ENCODE assay signal across 31 mouse cellular contexts in the genomic region with DNA sequence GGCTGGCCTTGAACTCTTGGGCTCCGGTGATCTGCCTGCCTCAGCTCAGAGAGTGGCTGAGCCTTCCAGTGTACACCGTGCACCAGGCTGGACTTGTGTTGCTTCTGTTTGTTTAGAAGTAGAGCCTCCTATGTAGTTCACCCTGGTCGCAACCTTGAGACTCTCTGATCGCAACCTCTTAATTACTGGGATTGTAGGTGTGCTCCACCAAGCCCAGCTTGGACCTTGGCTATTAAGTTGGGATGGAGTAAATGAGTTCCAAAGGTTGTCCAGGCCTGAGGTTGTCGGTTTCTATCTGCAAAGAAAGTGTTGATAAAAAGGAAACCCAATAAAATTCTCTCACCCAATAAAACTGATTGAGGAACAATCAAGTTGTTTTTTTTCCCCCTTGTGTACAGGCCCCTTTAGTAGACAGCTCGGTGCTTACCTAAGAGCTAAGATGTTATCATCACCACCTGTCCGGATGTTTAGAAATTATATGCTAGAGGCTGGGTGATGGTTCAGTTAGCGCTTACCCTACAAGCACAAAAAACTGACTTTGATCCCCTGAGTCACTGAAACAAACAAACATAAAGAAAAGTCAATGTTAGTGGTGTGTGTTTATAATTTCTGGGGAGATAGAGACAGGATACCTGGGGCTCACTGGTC. TPM values are rescaled to one million over a fixed set of nuclear protein-coding genes. Genes with fewer than 3 reads are reported as not detected.
A peak's percentile ranks its signal among the peaks of the same experiment; 100 is the strongest.
DNase-seq lines count a peak whose midpoint lies in the region; ATAC-seq and TF ChIP-seq lines count a peak whose summit lies in the region.
"Had no signal": no experiment of that assay in that cellular context is flagged by ENCODE, and none has a peak within 500 bp of the region (broad histone marks: within the 10 kb centered on the region; RNA-seq: fewer than 3 reads in every experiment).

No protein-coding gene starts in this region.

- H3K4me2 ChIP-seq in intestine, embryonic 15.5 days (replicated peaks), result no peak overlapping the region
- no peak overlapping the region for H3K4me2 ChIP-seq in stomach, postnatal 0 days (replicated peaks; ENCODE audit: low read depth)
- H3K4me2 ChIP-seq: embryonic facial prominence, embryonic 12.5 days; heart, embryonic 11.5 days; hindbrain, embryonic 15.5 days; kidney, embryonic 15.5 days; limb, embryonic 12.5 days; liver, embryonic 15.5 days; lung, embryonic 14.5 days; midbrain, embryonic 15.5 days had no signal

- no peak for DNase-seq in thymus, adult 2 months
- DNase-seq in thymus, postnatal 36 days, result no peak
- peak; percentile 37 for DNase-seq in T-cell, adult 2 months (ENCODE audit: low spot score)
- DNase-seq in cerebellum, adult 9-10 months, result no peak
- no peak for DNase-seq in stomach, postnatal 0 days (ENCODE audit: low spot score)
- DNase-seq: adrenal gland, postnatal 14 days; cerebellum, adult 11 months; cerebellum, adult 9-11 months; embryo, embryonic 11 days; gastrocnemius, adult 2 months; gastrocnemius, postnatal 36 days; heart, adult 18-20 months; heart, postnatal 10 days; kidney, adult 18-20 months; kidney, postnatal 25 days; layer of hippocampus, postnatal 36 days; lung, embryonic 14.5 days; right cerebral cortex, postnatal 25 days had no signal

- no peak overlapping the region for H3K9ac ChIP-seq in intestine, embryonic 15.5 days
- H3K9ac ChIP-seq in stomach, postnatal 0 days (ENCODE audit: low read length), result no peak overlapping the region
- H3K9ac ChIP-seq: embryonic facial prominence, embryonic 12.5 days; hindbrain, embryonic 15.5 days; kidney, embryonic 15.5 days; limb, embryonic 12.5 days; liver, embryonic 15.5 days; lung, embryonic 14.5 days; midbrain, embryonic 15.5 days had no signal

- no peak for TF ChIP-seq EP300 in stomach, postnatal 0 days (optimal IDR thresholded peaks at IDR 0.05)

- H3K36me3 ChIP-seq in thymus, adult 2 months (ENCODE audit: control insufficient read depth, insufficient read depth, low read length), result no peaks in the 10 kb centered on the region
- H3K36me3 ChIP-seq in intestine, embryonic 15.5 days, result no peaks in the 10 kb centered on the region
- no peaks in the 10 kb centered on the region for H3K36me3 ChIP-seq in small intestine, adult 2 months (ENCODE audit: control insufficient read depth, insufficient read depth, low read length)
- H3K36me3 ChIP-seq in stomach, postnatal 0 days (ENCODE audit: control insufficient read depth, insufficient read depth, low read length), result no peaks in the 10 kb centered on the region
- H3K36me3 ChIP-seq: embryonic facial prominence, embryonic 12.5 days; forebrain, embryonic 10.5 days; hindbrain, embryonic 15.5 days; kidney, embryonic 15.5 days; limb, embryonic 12.5 days; liver, embryonic 15.5 days; midbrain, embryonic 10.5 days; midbrain, embryonic 15.5 days had no signal

- peaks cover 59% of the 10 kb centered on the region for H3K4me1 ChIP-seq in thymus, adult 2 months (replicated peaks; ENCODE audit: control insufficient read depth, insufficient read depth, low read length)
- H3K4me1 ChIP-seq in intestine, embryonic 15.5 days (replicated peaks), result peaks cover 21% of the 10 kb centered on the region; the same call in 1 of the 2 replicates
- H3K4me1 ChIP-seq in small intestine, adult 2 months (ENCODE audit: control insufficient read depth, insufficient read depth, insufficient read length, low read length), result peaks cover 63% of the 10 kb centered on the region
- H3K4me1 ChIP-seq in stomach, postnatal 0 days (replicated peaks; ENCODE audit: control insufficient read depth, insufficient read depth), result no peaks in the 10 kb centered on the region; the same call in 1 of the 2 replicates
- H3K4me1 ChIP-seq: liver, embryonic 15.5 days had no signal

- H3K27ac ChIP-seq in thymus, adult 2 months (ENCODE audit: control insufficient read depth, insufficient read depth, low read length), result peak overlapping the region; percentile 99
- H3K27ac ChIP-seq in intestine, embryonic 15.5 days, result peak overlapping the region; percentile 69
- peak overlapping the region; percentile 98 for H3K27ac ChIP-seq in small intestine, adult 2 months (ENCODE audit: insufficient read depth, low read depth, low read length)
- no peak overlapping the region for H3K27ac ChIP-seq in stomach, postnatal 0 days (replicated peaks)
- H3K27ac ChIP-seq: embryonic facial prominence, embryonic 12.5 days; forebrain, embryonic 10.5 days; gastrocnemius, adult 2 months; hindbrain, embryonic 15.5 days; kidney, embryonic 15.5 days; limb, embryonic 12.5 days; liver, embryonic 15.5 days; midbrain, embryonic 10.5 days; midbrain, embryonic 15.5 days had no signal

- no peak for TF ChIP-seq CTCF in thymus, adult 2 months (IDR thresholded peaks at IDR 0.05; ENCODE audit: borderline replicate concordance, control insufficient read depth, extremely low read depth, insufficient read depth, low read length, poor library complexity)
- no peak for TF ChIP-seq CTCF in small intestine, adult 2 months (IDR thresholded peaks at IDR 0.05; ENCODE audit: extremely low read depth, insufficient read length, insufficient replicate concordance, low read depth, low read length)
- TF ChIP-seq CTCF in stomach, postnatal 0 days (IDR thresholded peaks at IDR 0.05; ENCODE audit: low read depth), result no peak

- ATAC-seq in intestine, embryonic 15.5 days, result peak; percentile 85
- ATAC-seq in stomach, postnatal 0 days (ENCODE audit: low FRiP score, low TSS enrichment), result no peak
- no peak for ATAC-seq in erythroid progenitor cell, adult 5-6 weeks (replicated peaks; ENCODE audit: low FRiP score, poor library complexity, severe bottlenecking)
- ATAC-seq: forebrain, embryonic 16.5 days had no signal

- no peak overlapping the region for H3K4me3 ChIP-seq in thymus, adult 2 months (ENCODE audit: control insufficient read depth, insufficient read depth, low read length)
- no peak overlapping the region for H3K4me3 ChIP-seq in intestine, embryonic 15.5 days (replicated peaks)
- H3K4me3 ChIP-seq in small intestine, adult 2 months (ENCODE audit: low read depth, low read length), result peak overlapping the region; percentile 24; the same call in 1 of the 2 replicates
- no peak overlapping the region for H3K4me3 ChIP-seq in stomach, postnatal 0 days (ENCODE audit: low read depth, low read length)
- H3K4me3 ChIP-seq: embryonic facial prominence, embryonic 12.5 days; forebrain, embryonic 10.5 days; gastrocnemius, adult 2 months; hindbrain, embryonic 15.5 days; kidney, embryonic 15.5 days; limb, embryonic 12.5 days; liver, embryonic 15.5 days; midbrain, embryonic 10.5 days; midbrain, embryonic 15.5 days had no signal

- 52% methylated on average over 8 of the region's 8 CpGs for WGBS in thymus, adult 2 months
- 66% methylated on average over 8 of the region's 8 CpGs for WGBS in intestine, embryonic 15.5 days
- 25% methylated on average over 8 of the region's 8 CpGs for WGBS in small intestine, adult 2 months
- 84% methylated on average over 8 of the region's 8 CpGs for WGBS in stomach, postnatal 0 days

- H3K9me3 ChIP-seq in intestine, embryonic 15.5 days, result no peaks in the 10 kb centered on the region
- H3K9me3 ChIP-seq in stomach, postnatal 0 days (ENCODE audit: control insufficient read depth, low read length), result no peaks in the 10 kb centered on the region
- H3K9me3 ChIP-seq: embryonic facial prominence, embryonic 12.5 days; forebrain, embryonic 10.5 days; hindbrain, embryonic 15.5 days; kidney, embryonic 15.5 days; limb, embryonic 12.5 days; liver, embryonic 15.5 days; midbrain, embryonic 10.5 days; midbrain, embryonic 15.5 days had no signal

- TF ChIP-seq POLR2A in thymus, adult 2 months (IDR thresholded peaks at IDR 0.05; ENCODE audit: control insufficient read depth, extremely low read depth, insufficient read depth, low read length, poor library complexity), result no peak
- TF ChIP-seq POLR2A in small intestine, adult 2 months (IDR thresholded peaks at IDR 0.05; ENCODE audit: low read depth, low read length), result no peak

- H3K27me3 ChIP-seq in thymus, adult 2 months (ENCODE audit: control insufficient read depth, insufficient read depth, low read length), result no peaks in the 10 kb centered on the region
- H3K27me3 ChIP-seq in intestine, embryonic 15.5 days (replicated peaks), result no peaks in the 10 kb centered on the region
- H3K27me3 ChIP-seq in small intestine, adult 2 months (ENCODE audit: control insufficient read depth, insufficient read depth, low read length), result no peaks in the 10 kb centered on the region
- H3K27me3 ChIP-seq in stomach, postnatal 0 days (ENCODE audit: control insufficient read depth, insufficient read depth, low read length), result no peaks in the 10 kb centered on the region
- H3K27me3 ChIP-seq: embryonic facial prominence, embryonic 12.5 days; hindbrain, embryonic 15.5 days; kidney, embryonic 15.5 days; limb, embryonic 12.5 days; liver, embryonic 15.5 days; midbrain, embryonic 15.5 days had no signal

RNA-seq across cellular contexts. Expression of gene Mgat5, which starts 9.9 kb away (rescaled TPM):
- 24.1 and 24.6 TPM in 2 replicates for polyA plus RNA-seq in thymus, adult 2 months (2012; rRNA removed)
- 5.9 and 6.3 TPM in 2 replicates for polyA plus RNA-seq in intestine, embryonic 15.5 days (2015; fragmentation: Nextera tagmentation; extraction: Ambion mirVana)
- 6.0 and 11.4 TPM in 2 replicates for polyA plus RNA-seq in small intestine, adult 2 months (2012; rRNA removed)
- polyA plus RNA-seq in stomach, postnatal 0 days (2015; fragmentation: Nextera tagmentation; extraction: Ambion mirVana), result 2.0 and 2.2 TPM in 2 replicates
- 9.4 and 10.1 TPM in 2 replicates for total RNA-seq in erythroid progenitor cell, adult 5-6 weeks (2015; ENCODE audit: low replicate concordance)
- 4.4 and 6.0 TPM in 2 replicates for total RNA-seq in erythroid progenitor cell, adult 5-6 weeks (2017; ENCODE audit: low replicate concordance)
